Mouse (Mus musculus): ENCODE results near the gene Esp16. TPM values are rescaled to one million over a fixed set of nuclear protein-coding genes. Genes with fewer than 3 reads are reported as not detected.
"Not testable (repeated sequence)": the region's sequence is repeated elsewhere in the genome, so short reads cannot be mapped to it uniquely, and the experiment has no call there.

The Esp16 gene
- not detected for total RNA-seq (2021)
- long read RNA-seq, experiment 1, result 0 reads
- long read RNA-seq, experiment 2, result 0 reads

GRCm38 (mm10) chr17:39535842-39536241 lies at the start of gene Esp16:
Gene Esp16 (plus strand): TSS chr17:39536142.
- not testable (repeated sequence) for DNase-seq

GRCm38 (mm10) chr17:39498043-39498442 lies 37.9 kb upstream of the Esp16 start:
- not testable (repeated sequence) for DNase-seq

Other genes starting within 250 kb of the Esp16 start
- not detected for gene Esp18, start 129.8 kb upstream of the Esp16 start, total RNA-seq (2021)
- not detected for gene Esp15, start 104.8 kb downstream of the Esp16 start, total RNA-seq (2021)

Measured in heart, adult 18-20 months (tissue).